Mouse (Mus musculus) bone marrow macrophage, adult 2 months (primary cell): ENCODE results near the gene Hivep2.

ENCODE experiments used
- CTCF ChIP-seq: IDR thresholded peaks from 2 replicates; pipeline ENCODE4 v1.5.1; 2012; ENCODE audit warnings: low read depth, mild to moderate bottlenecking, low read length, moderate library complexity
- POLR2A ChIP-seq: IDR thresholded peaks from 2 replicates; pipeline ENCODE4 v1.6.1; 2012; ENCODE audit warnings: mild to moderate bottlenecking, low read depth, low read length, borderline replicate concordance

DNA sequence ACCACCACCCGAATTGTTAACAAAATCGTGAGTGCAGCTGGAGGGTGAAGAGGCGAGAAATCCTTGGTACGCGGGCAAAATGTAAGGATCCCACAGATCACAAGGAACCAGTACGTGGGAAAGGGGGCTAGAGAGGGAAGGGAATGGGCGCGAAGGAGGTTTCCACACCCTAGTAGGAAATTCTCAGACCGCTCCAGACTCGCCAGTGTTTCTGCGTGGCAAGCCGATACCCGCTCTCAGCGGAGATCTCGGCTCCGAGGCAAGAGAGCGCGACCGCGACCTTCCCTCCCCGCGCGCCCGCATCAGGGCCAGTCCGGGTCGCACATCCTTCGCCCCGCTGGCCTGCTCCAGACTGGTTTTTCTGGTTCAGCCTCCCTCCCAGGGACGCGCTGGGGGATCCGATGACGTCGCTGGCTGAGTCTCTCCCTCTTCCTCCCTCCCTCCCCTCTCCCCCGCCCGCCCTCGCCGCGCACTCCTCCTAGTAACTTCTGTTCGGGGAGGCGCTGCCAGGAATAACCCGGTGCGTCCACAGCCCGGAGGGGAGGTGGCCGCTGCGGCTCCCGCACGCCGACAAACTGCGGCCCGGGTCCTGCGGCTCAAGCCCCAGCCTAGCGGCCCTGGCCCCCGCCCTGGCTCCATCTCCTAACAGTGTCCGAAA lies 430 bp upstream of the Hivep2 start:
- TF ChIP-seq CTCF (no peak), POLR2A (no peak)
